Mouse (Mus musculus) myocyte (in vitro differentiated cells): ENCODE data around the gene Gm37240.

ENCODE experiments used
- E2F4 ChIP-seq: IDR thresholded peaks from one replicate; pipeline ENCODE4 v1.6.1; 2011; ENCODE audit warnings: mild to moderate bottlenecking, control low read depth, moderate library complexity; ENCODE audit not compliant: insufficient read depth
- MAX ChIP-seq: IDR thresholded peaks from one replicate; pipeline ENCODE4 v1.6.1; 2011; ENCODE audit warnings: low read depth, mild to moderate bottlenecking, control low read depth
- MYOD1 ChIP-seq, 3 experiments: IDR thresholded peaks; one replicate each; pipeline ENCODE4 v1.6.1; 2011; ENCODE audit warnings: control low read depth in 2 of 3, low read depth in 2 of 3, mild to moderate bottlenecking in 2 of 3, moderate library complexity in 1 of 3; ENCODE audit not compliant: insufficient read length in 2 of 3, control insufficient read depth in 1 of 3
- POLR2A ChIP-seq: IDR thresholded peaks from one replicate; pipeline ENCODE4 v1.6.1; 2011; ENCODE audit warnings: low read depth, mild to moderate bottlenecking, control low read depth, moderate library complexity; ENCODE audit not compliant: insufficient read length
- TCF12 ChIP-seq: IDR thresholded peaks from one replicate; pipeline ENCODE4 v1.6.1; 2011; ENCODE audit warnings: mild to moderate bottlenecking, control low read depth; ENCODE audit not compliant: poor library complexity, insufficient read depth, severe bottlenecking

DNA sequence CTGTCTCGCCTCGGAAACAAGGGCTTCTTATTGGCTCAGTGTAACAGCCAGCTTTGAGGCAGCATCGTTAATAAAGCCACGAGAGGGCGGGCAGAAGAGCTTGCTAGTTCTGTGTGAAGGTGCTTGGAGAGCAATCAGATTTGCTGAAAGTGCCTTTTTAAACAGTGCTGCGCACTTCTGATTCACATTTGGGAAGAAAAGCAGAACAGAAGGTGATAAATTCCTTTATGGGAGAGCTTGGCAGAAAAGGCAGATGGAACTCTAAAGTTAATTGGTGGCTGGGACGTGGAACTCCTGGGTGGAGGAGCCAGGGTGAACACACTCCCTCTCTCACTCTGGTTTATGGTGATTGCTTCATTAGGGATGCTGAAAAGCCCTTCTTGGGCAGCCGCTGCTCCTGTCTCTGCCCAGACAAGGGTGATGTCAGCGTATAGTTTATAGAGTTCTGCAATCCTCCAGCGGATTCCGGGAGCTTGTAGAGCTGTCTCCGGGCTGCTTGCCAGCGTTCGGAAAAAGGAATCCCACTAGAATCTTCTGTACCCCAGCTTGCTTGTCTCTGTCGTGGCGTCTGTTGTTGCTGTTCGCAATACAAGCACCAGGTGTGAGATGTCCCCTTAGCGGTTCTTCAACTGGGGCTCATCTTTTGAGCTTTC, 1141.7 kb downstream of the Gm37240 start:
- no peak for TF ChIP-seq POLR2A
- no peak for TF ChIP-seq TCF12
- no peak for TF ChIP-seq MYOD1 (IDR thresholded peaks at IDR 0.05; ENCODE audit: control insufficient read depth in 1 of 3, insufficient read length in 2 of 3, low read depth in 2 of 3)
- no peak for TF ChIP-seq MAX
- TF ChIP-seq E2F4: no peak
